Mouse (Mus musculus) adrenal gland, postnatal 14 days (tissue): ENCODE measurements around the gene Gm20388. TPM values are rescaled to one million over a fixed set of nuclear protein-coding genes. Genes with fewer than 3 reads are reported as not detected.

Source experiments
- DNase-seq: peaks from one replicate; pipeline ENCODE4 v3.0.0; 2021; ENCODE audit warnings: mixed read lengths
- total RNA-seq: library from RNA; stranded (reverse); gene quantifications from 2 replicates; pipeline ENCODE4 v1.2.3, GENCODE M21; 2021

Gm20388 gene
- total RNA-seq, 1 experiment from 2014 or later: 17.6 TPM

DNA sequence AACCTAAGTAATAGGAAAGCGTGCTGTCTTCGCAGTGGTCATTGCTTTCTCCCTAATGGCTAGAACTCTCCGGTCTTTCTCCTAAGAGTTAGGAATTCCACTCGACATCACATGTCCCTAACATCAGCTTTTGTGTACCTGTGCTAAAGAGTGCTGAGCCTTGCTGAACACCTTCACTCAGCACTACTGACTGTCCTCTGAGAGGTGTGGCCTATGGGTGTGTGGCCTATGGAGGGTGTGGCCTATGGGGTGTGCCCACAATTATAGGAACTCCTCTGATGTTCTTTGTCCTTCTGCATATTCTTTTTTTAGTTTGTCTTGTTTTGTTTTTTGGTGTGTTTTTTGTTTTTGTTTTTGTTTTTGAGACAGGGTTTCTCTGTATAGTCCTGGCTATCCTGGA, 3835.8 kb downstream of the Gm20388 start:
- DNase-seq: no peak

DNA sequence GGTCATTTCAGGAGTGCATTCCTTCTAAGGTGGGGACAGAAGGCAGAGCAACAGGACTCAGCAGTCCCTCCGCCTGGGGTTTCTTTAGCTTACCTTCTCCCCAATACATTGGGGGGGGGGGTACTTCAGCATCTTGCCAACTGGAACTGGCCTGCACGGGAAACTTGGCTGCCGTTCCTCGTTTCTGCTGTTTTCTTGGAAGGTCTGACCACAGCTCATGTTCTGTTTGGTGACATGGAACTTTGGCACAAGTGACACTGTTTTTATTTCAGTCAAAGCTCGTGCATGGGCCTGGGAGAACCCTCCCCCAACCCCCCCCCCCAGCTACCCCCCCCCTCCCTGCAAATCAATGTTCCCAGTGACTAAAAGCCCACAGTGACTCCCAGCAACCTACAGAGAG, 3837.1 kb downstream of the Gm20388 start:
- DNase-seq: peak; percentile 36

DNA sequence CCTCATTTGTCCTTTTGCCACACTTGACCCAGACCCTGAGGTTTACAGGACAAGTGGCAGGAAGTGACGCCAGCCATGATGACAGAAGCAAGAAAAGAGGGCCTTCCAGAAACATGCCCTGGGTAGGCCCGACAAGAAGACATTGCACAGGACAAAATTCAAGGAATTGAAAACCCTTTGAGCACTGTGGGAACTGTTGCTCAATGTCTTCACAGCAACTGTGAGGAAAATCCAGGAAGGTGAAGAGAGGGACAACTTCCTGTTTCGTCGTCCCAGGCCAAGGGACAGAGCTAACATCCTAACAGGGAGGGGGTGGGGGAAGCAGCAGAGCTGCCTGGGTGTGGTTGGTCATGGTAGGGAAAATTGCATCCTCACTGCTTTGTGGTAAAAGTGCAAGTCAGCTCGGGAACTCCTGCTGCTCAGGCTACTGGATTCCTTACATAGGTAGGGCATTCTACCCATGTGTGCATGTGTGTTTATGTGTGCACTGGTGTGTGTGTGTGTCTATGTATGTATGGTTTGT, 3839.6 kb downstream of the Gm20388 start:
- DNase-seq: no peak

DNA sequence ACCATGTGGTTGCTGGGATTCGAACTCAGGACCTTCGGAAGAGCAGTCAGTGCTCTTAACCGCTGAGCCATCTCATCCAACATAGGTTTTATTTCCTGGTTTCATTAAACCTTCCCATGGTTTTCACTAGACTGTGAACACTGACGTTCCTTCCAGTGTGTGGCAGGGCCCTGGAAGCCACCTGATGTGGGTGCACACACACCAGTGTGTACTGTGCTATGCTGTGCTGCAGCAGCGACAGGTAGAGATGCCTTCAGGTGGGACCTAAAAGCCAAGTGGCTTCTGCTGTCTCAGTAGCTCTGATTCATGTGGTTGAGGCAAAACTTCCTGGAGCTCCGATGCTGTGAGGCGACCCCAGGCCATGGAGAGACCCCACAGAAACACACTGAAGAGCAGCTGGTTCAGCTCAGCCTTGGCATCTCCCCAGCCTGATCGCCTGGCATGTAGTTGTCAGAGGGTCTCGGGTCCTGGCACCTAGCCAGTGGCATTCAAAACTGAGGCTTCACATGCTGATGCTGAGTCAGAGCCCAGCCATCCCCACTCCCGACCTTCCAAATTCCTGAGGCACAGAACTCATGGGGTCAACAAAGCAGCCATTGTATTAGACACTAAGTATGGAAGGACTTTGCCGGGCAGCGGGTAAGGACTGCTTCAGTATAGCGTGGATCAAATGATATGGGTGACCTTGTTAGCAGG, 3842.3 kb downstream of the Gm20388 start:
- peak; percentile 42 for DNase-seq

DNA sequence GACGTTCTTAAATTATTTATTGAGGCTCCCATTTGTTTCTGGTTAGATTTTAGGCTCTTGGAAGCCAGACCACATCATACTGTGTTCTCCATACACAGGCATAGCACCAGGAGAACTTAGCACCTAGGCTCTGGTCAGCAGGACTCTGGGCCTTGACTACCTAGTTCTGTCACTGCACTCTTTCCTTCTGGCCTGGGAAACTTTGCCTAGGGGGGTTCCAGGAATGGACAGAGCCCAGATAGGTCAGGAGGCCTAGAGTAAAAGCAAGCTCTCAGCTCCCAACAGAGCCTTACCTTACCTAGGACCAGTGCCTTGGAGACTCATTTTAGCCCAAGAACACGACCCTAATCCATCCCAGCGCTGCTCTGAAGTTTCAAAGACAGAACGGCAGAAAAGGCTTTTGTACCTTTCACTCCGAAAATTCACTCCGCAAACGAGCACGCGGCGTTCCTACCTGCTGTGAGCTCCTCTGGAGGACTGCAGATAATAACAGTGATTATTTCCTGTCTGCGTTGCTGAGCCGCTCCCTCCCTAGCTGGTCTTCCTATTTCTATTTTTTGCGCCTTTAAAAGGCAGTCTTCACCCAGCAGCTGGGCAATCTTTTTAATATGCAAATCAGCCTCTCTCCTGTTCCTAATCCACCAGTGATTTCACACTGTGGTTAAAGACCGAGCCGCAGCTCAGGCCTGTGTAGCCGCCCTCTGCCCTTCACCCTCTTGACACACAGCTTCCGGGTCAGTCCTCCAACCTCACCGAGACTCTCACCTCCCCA, 3843.1 kb downstream of the Gm20388 start:
- no peak for DNase-seq

DNA sequence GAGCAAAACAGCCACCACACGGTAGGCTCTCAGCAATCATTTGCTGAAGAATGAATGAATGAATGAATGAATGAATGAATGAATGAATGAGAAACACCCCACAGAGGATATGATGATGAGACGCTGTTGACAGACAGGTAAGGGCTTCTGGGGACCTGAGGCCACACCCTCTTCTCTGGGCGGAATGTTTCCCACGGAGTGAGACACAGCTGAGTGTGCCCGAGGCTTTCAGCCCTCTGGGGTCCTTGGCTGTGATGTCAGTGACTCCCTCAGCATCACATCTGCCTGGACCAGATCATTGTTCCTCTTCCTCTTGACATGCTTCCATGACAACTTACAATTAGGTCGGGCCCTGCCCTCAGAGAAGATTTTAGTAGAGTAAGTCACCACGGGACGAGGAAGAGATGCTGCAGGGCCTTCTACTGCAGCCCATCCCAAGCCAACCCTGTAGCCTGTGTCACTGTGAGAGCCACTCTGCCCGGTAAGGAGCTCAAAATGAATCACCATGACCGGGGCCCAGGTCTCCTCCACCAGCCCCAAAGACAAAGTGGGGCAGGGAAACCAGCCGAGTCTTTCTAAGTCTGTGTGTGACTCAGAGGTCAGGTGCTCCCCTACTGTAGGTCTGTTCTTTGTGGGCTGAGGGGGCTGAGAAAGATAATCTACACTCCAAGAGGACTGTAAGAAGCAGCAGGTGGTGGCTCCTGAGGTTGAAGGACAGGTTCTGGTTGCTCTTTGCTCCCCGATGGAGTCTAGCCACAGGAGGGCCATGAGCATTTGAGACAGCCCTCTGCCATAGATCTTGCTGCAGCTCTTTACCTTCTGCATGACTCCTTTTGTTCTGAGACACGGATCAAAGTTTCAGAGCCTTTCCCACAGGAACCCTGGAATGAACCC, 3844.1 kb downstream of the Gm20388 start:
- DNase-seq: no peak

DNA sequence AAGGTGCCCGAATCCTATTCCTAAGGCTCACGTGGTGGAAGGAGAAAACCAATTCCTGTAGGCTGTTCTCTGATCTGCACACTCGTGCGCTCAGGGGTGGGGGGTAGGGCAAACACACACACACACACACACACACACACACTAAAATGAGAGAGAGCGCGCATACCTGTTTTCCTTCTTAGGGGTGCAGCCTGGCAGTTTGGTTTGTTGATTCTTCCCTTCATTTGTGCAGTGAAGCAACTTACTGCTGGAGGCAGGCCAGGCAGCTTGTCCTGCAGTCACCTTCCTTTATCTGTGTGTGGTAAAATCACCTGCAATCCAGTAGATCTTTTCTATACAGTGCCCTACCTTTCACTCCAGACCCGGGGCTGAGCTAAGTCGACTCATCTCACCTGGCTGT, 3846.3 kb downstream of the Gm20388 start:
- no peak for DNase-seq

DNA sequence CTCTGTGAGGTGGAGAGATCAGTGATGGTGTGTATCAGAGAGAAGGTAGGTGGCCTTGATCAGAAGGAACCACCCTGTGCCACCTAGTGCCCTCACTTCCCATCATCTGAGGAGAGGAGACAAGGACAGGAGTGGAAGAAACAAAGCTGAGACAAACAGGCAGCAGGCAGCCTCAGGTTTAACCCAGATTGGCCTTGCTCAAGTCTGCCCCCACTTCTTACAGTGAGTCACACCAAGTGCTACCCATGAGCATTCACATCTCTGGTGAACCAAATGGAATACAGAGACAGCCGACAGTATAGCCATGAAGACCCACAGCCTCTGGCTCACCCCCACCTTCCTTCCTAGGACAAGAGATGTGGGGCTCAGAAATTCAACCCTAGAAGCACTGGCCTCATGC, 3848.3 kb downstream of the Gm20388 start:
- DNase-seq: no peak

DNA sequence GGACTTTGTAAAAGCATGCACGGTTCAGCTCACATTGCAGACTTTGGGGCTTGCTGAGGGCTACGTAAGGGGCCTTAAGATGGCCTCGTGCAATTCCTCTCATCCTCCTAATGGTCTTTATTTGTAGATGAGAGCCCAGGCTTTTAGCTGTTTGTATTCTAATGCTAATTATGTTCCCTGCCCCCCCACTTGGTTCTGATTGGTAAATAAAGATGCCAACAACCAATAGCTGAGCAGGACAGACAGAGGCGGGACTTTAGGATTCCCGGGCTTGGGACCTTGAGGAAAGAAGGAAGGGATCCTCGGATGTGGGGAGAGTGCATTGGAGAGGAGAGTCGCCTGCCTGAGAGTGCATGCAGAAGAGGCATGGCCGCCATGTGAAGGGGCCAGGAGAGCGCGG, 3849.3 kb downstream of the Gm20388 start:
- DNase-seq: peak; percentile 22

DNA sequence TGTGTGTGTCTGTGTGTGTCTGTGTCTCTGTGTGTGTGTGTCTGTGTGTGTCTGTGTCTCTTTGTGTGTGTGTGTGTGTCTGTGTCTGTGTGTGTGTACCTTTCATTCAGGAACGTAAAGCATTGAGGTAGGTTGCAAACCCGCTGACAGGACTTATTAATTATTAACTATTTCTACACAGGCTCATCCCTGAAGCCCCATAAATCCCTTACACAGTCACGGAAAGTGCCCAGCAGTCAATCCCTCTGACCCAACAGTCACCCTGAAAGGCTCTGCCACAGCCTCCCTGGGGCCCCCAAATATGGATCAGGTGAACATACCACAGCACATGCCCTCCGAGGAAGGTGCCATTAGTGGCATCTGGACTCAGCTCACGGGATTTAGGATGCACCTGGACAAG, 3849.9 kb downstream of the Gm20388 start:
- no peak for DNase-seq

DNA sequence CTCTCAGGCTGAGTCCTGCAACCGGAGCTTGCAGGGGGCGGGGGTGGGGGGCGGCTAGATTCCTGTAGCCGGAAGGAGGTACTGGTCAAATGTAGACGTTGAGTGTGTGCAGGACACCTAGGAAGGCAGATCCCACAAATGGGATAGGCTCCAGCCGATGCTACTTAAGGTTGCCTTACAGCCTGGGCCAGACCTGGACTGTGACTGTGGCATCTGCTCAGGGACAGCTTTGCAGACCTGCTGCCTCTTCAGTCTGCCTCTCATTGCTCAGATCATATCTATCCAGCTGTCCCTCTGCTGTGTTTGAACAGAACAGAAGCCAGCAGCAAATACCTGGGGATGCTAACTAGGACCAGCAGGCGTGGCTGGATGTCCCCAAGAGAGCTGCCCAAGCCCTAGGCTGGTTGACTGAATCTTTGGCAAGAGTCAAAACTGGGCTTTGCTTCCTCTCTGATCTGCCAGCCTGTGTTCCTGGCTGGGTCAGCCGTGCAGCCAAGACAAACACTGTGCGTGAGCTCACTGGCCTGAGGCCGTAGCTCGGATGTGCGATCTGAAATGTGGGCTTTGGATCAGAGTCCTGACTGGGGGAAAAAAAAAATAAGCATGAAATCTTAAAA, 3850.7 kb downstream of the Gm20388 start:
- peak; percentile 81 for DNase-seq

DNA sequence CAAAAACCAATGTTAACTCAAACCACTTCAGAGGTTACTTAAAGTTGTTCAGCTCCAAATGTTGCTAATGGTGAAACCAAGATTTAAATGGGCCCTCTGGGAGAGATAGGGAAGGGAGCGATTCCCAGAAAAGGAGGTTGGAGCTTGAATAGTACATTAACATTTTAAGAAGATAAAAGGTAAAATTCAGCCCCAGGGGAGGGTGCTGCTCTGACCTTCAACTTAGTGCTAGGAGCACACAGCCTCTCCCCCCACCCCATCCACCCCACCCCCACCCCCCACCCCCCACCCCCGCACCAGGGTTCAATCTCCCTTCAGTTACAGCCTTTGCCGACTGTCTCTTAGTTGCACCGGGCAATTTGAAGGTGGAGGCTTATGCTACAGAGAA, 3851.2 kb downstream of the Gm20388 start:
- no peak for DNase-seq

DNA sequence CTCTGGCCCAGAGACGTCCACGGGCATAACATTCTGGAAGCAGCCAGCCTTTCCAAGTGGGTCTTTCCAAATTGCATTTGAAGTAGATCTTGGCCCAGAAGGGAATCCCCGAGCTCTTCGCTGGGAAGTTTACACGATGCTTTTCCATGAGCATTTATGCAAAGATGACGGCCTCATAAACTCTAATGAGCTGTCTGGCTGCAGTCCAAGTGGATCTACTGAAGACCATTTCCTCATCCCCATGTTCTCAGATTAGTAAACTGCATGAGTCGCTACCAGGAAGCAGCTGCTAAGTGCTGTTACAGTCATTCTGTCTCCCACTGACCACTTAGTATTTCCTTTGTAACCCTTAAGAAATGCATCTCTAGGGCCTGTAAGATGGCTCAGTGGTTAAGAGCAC, 3852.7 kb downstream of the Gm20388 start:
- DNase-seq: peak; percentile 48

DNA sequence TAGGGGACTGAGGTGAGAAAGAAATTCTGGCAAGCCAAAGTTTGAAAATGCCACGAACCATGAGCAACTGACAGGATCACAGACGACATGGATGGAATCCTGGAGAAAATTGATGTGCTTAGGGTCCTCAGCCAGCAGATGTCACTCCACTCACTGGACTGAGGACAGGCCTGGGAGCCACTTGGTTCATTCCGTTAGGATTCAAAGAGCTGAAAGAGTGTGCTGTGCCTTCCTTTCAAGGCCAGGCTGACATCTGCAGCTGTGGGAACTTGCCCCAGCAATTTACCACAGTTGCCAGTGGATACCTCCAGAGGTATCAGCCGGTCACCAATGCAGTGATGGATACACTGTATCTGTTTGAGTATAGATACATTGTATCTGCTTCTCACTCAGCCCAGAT, 3854.0 kb downstream of the Gm20388 start:
- peak; percentile 60 for DNase-seq

DNA sequence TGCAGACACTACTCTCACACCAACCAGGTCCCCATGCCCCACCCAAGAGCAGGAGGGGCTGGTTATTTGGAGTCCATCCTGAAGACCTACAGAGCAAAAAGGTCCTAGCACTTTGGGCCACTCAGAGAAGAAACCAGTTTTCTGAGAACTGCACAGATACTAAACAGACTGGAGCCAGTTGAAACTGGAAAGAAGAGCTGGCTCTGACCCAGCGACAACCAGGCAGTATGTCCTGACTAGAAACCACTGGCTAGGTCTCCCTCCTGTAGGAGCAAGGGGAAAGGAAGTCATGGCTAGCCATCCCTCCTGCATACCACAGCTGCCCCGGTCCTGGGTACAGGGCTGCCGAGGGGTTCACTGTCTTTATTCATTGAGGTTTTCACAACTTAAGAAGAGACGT, 3855.9 kb downstream of the Gm20388 start:
- no peak for DNase-seq

DNA sequence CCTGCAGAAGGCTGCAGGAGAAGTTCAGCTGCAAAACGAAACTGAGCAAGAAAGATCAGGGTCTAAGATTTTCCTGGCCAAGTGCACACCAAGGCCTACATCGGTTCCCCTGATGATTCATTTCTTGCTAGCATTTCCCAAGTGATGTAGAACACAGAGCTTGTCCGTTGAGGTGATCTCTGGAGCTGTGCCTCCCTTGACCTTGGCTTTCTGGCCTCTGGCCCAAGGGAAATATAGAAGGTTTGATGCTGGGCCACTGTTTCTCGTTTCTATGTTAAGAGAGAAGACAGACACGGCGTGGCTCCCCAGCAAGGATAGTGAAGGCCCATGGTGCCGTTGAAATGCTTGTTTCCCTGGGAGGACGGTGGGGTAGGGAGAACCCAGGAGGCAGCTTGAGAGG, 3857.2 kb downstream of the Gm20388 start:
- peak; percentile 57 for DNase-seq

DNA sequence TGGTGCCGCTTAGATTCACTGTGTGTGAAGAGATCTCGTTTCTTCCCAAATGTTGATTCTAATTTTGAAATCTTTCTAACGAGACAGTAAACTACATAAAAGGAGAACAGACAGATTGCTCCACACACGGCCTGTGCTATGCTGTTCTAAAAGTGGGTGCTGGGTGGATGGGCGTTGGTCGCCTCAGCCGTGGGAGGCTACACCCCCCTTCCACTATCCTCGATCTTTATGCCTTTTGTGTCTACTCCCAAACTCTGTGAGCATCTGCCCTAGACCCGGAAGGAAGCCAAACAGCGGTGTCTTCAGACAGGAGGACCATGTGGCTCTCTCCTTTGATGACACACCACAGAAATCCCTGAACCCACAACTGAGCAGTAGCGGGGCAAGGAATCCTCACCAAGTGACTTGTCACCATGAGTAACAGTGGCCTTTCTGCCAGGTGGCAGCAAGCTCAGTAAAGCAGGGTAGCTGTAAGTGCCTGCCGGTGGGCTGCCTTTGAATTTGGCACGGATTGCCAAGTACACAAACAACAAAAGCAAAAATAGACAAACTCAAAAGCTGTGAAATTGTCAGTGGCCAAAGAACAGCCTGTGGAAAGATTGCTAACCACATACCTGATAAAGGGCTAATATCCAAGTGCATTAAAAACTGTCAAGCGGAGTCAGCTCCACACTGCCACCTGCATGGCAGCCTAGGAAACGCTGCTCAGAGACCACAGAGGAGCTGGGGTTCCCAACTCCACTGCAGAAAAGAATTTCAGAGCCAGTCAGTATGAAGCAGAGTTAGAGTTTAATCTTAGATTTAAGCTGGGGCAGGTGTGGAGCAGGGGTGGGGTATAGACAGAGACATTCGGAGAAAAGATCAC, 3858.1 kb downstream of the Gm20388 start:
- DNase-seq: peak; percentile 66

DNA sequence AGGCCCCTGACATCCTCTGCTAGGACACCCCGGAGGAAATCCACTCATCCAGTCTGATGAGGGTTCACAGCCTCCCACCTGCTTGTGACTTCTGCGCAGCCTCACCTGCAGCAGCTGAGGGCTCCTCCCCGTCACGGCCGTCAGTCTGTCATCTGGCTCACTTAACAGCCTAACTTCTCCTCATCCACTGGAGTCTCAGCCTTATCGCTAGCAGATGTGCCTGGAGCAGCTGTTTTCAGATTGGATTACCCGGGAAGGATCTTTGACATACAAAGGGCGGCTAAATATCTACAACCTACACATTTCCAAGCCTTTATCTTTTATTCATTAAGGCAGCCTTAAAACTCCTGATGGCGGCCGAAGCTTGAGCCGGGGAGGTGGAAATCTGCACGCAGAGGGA, 3862.8 kb downstream of the Gm20388 start:
- DNase-seq: no peak

DNA sequence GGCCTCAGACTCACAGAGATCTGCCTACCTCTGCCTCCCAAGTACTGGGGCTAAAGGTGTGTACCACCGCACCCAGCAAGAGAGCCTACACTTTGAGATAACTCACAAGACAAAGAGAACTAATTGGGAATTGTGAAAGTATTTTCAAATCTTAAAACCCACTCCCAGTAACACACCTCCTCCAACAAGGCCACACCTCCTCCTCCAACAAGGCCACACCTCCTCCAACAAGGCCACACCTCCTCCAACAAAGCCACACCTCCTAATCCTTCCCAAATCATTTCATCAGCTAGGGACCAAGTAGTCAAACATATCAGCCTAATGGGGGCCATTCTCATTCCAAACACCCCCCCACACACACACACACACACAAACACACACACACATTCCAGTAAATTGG, 3863.8 kb downstream of the Gm20388 start:
- no peak for DNase-seq

DNA sequence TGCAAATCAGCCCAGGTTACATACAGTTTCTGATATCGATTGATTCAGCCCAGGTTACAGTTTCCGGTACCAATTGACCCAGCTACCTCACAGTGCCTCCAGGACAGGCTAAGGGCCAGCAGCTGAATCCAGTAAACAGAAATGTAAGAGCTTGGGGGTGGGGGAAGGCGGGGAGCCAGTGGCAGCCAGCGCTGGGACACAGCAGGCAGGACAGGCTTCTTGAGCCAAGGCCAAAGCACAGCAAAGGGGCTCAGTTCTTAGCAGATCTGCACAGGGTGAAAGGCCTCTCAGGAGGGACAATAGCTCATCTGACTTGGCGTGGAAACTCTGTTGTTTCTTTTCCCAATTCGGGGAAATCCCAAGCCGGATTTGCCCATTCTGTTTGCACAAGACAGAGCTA, 3866.7 kb downstream of the Gm20388 start:
- peak; percentile 71 for DNase-seq

DNA sequence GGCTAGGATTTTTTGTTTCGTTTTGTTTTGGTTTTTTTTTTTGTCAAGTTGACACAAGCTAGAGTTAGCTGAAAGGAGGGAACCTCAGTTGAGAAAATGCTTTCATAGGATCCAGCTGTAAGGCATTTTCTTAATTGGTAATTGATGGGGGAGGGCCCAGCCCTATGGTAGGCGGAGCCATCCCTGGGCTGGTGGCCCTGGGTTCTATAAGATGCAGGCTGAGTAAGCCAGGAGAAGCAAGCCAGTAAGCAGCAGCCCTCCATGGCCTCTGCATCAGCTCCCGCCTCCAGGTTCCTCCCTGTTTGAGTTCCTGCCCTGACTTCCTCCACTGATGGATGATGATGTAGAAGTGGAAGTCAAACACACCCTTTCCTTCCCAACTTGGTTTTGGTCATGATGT, 3869.8 kb downstream of the Gm20388 start:
- no peak for DNase-seq
